Mouse (Mus musculus): ENCODE data around the gene Ablim1.

DNA sequence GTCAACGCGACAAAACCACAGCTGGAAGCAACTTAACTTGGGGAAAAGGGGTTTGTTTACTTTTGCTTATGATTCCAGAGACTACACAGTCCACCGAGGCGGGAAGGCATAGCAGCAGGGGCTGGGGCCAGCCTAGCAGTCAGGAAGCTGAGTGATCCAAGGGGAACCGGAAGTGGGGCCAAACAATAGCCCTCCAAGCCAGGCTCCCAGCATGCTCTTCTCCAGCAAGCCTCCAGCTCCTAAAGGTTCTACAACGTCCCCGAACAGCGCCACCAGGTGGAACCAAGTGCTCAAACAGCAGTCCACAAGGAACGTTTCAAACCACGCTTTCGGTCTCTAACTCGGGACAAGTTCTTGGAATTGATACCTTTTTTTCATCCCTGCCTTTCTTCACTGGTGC, 43.6 kb upstream of the Ablim1 start:
- TF ChIP-seq GATA1 (IDR thresholded peaks at IDR 0.05; ENCODE audit: low read length) (no peak), TAL1 (IDR thresholded peaks at IDR 0.05; ENCODE audit: low read length) (no peak)
